7 mouse cellular contexts compared by ENCODE assay signal in genomic region chr11:26437818-26438217, GRCm38 (mm10). TPM values are rescaled to one million over a fixed set of nuclear protein-coding genes. Genes with fewer than 3 reads are reported as not detected.
DNase-seq lines count a peak whose midpoint lies in the region; TF ChIP-seq lines count a peak whose summit lies in the region.

No protein-coding gene starts in this region.

- H3K4me3 ChIP-seq in layer of hippocampus, adult 2 months, result peak overlapping the region; percentile 25; the same call in 1 of the 2 replicates
- H3K4me3 ChIP-seq in olfactory bulb, adult 2 months (ENCODE audit: insufficient read depth, low read depth, low read length), result peak overlapping the region; percentile 17

- TF ChIP-seq POLR2A in olfactory bulb, adult 2 months (IDR thresholded peaks at IDR 0.05; ENCODE audit: insufficient read depth, low read depth, low read length), result no peak

- H3K27ac ChIP-seq in layer of hippocampus, adult 2 months, result peak overlapping the region; percentile 52; the same call in 1 of the 2 replicates
- H3K27ac ChIP-seq in olfactory bulb, adult 2 months (ENCODE audit: insufficient read depth, low read depth, low read length), result peak overlapping the region; percentile 94

- H3K4me1 ChIP-seq in olfactory bulb, adult 2 months (ENCODE audit: control insufficient read depth, insufficient read depth, low read length), result peaks cover 4% of the 10 kb centered on the region; the same call in 1 of the 2 replicates

- 25% methylated on average over 13 of the region's 13 CpGs for WGBS in olfactory bulb, adult 2 months

- peak; percentile 31 for DNase-seq in ZHBTc4 (ENCODE audit: low read depth, low spot score)
- peak; percentile 53 to 58 for DNase-seq in cerebellum, postnatal 10 days
- DNase-seq in layer of hippocampus, adult 2 months (ENCODE audit: low spot score in 2 of 2), result peak; percentile 10 to 11
- DNase-seq in lung, adult 18-20 months, result no peak
- DNase-seq in gastrocnemius, postnatal 25 days, result no peak
- DNase-seq in urinary bladder, adult 18-20 months (ENCODE audit: low spot score in 2 of 2), result no peak

- TF ChIP-seq CTCF in layer of hippocampus, adult 2 months (conservative IDR thresholded peaks at IDR 0.05), result no peak
- TF ChIP-seq CTCF in olfactory bulb, adult 2 months (IDR thresholded peaks at IDR 0.05; ENCODE audit: insufficient read depth, low read depth, low read length), result no peak

RNA-seq across cellular contexts. Expression of gene Fancl, which starts 51.9 kb away (rescaled TPM):
- 1 to 10 TPM; 8.1 to 9.2 TPM for total RNA-seq in layer of hippocampus, adult 2 months (2021)
- polyA plus RNA-seq in olfactory bulb, adult 2 months (2012; ENCODE audit: insufficient read depth, insufficient read length, low replicate concordance, missing spikeins), result not detected in 2 replicates
- 1 to 10 TPM; 3.0 to 3.6 TPM for total RNA-seq in gastrocnemius, postnatal 25 days (2021)

Comparison
In these comparisons a context has a peak if more than half of its experiments do, and no peak if none do; other contexts are left out.
1. DNase-seq: peak in ZHBTc4 (single experiment), cerebellum, postnatal 10 days (2 of 2) and layer of hippocampus, adult 2 months (2 of 2); none in lung, adult 18-20 months (0 of 2), gastrocnemius, postnatal 25 days (single experiment) and urinary bladder, adult 18-20 months (0 of 2).